Mouse (Mus musculus): ENCODE data around the gene Krt80. TPM values are rescaled to one million over a fixed set of nuclear protein-coding genes. Genes with fewer than 3 reads are reported as not detected.

Krt80 gene
- polyA plus RNA-seq, 1 experiment from 2014 or later, result 0.38 TPM

DNA sequence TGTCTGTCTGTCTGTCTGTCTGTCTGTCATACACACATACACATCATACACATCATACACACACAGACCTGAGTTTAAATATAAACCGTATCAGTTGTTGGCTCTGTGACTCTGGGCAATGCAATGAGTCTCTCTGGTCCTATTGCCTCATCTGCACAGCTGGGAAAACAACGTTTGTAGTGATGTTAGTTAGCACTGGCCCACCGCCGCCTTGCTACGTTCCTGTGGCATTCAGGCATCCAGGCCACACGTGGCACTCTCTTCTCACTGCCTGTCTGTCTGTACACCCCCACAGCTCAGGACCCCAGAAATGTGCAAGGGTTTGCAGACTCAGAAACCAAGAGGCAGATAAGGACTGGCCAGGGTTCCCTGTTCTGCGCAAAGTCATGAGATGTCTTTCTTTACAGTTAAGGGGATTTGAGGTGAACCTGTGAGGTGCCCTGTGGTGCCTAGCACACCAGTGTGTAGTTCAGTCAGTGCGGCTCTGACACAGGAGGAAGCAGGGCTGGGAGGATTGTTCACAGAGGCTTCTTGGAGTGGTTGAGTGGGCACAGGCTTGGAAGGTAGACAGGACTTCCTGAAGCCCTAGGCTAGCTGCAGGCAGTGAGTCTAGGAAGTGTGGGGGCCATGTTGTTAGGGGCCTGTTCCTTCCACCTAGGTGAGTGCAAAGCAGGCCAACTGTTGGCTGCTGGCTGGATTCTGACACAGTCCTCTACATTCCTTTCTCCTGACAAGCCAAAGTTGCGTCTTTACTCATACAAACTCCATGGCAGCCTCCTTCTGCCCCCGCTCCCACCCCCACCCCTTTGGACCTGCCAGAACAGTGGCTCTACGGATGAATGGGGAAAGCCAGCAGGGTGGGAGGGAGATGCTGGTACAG is 1.2 kb downstream of the Krt80 start:
- Histone ChIP-seq H3K27ac (ENCODE audit: low read depth, low read length) (no peak overlapping the region), H3K4me3 (ENCODE audit: low read length) (no peak overlapping the region), H3K36me3 (ENCODE audit: control insufficient read depth, insufficient read depth, low read length) (no peaks in the 10 kb centered on the region), H3K4me2 (ENCODE audit: low read length) (no peak overlapping the region), H3K9me3 (ENCODE audit: control insufficient read depth, low read length) (no peaks in the 10 kb centered on the region), H3K4me1 (ENCODE audit: control insufficient read depth, insufficient read depth, low read depth, low read length) (no peaks in the 10 kb centered on the region), H3K27me3 (replicated peaks; ENCODE audit: control insufficient read depth, insufficient read depth, low read length) (no peaks in the 10 kb centered on the region), H3K9ac (ENCODE audit: low read depth, low read length) (no peak overlapping the region)
- ATAC-seq, result no peak
- 69% methylated on average over 11 of the region's 11 CpGs for WGBS

DNA sequence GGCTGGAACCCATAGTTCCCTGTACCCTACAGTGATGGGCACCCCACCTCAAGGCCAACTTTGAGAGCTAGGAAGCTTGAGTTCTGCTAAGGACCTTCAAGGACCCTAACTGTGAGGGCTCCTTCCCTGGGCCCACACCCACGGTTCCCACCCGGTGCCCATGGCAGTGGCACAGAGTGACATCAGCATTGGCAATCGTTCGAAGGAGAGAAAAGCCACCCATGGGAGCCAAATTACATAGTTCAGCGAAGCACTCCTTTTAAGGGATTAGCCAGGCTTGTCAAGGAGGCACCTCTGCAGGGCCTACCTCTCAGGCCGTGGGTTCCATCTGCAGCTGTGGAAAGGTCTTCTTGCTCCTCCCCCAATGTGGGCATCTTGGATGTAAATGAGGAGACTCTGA is 1.9 kb downstream of the Krt80 start:
- Histone ChIP-seq H3K36me3 (ENCODE audit: control insufficient read depth, insufficient read depth, low read length) (no peaks in the 10 kb centered on the region), H3K4me1 (ENCODE audit: control insufficient read depth, insufficient read depth, low read depth, low read length) (no peaks in the 10 kb centered on the region), H3K9me3 (ENCODE audit: control insufficient read depth, low read length) (no peaks in the 10 kb centered on the region), H3K9ac (ENCODE audit: low read depth, low read length) (no peak overlapping the region), H3K4me2 (ENCODE audit: low read length) (no peak overlapping the region), H3K27me3 (replicated peaks; ENCODE audit: control insufficient read depth, insufficient read depth, low read length) (no peaks in the 10 kb centered on the region), H3K4me3 (ENCODE audit: low read length) (no peak overlapping the region), H3K27ac (ENCODE audit: low read depth, low read length) (no peak overlapping the region)
- WGBS, result 74% methylated on average over 6 of the region's 6 CpGs
- no peak for ATAC-seq

DNA sequence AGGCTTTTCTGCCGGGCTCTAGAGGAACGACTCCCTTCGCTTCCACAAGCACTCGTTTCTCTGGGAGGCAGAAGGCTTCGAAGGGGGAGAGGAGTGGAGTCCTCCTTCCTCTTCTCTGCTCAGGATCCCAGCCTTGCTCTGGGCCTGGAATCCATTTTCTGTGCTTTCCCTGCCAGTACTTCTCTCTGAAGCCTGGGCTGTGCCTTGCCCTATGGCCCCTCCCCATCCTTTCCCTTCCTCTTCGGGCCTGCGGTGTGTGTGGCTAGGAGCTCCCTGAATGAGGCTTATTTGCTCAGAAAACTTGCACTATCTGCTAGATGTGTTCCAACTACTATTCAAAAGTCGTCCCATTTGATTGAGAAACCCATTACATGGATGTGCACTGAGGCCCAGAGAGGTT is 2.5 kb downstream of the Krt80 start:
- Histone ChIP-seq H3K27me3 (replicated peaks; ENCODE audit: control insufficient read depth, insufficient read depth, low read length) (no peaks in the 10 kb centered on the region), H3K27ac (ENCODE audit: low read depth, low read length) (no peak overlapping the region), H3K4me1 (ENCODE audit: control insufficient read depth, insufficient read depth, low read depth, low read length) (no peaks in the 10 kb centered on the region), H3K4me3 (ENCODE audit: low read length) (no peak overlapping the region), H3K36me3 (ENCODE audit: control insufficient read depth, insufficient read depth, low read length) (no peaks in the 10 kb centered on the region), H3K4me2 (ENCODE audit: low read length) (no peak overlapping the region), H3K9me3 (ENCODE audit: control insufficient read depth, low read length) (no peaks in the 10 kb centered on the region), H3K9ac (ENCODE audit: low read depth, low read length) (no peak overlapping the region)
- ATAC-seq, result no peak
- 77% methylated on average over 8 of the region's 8 CpGs for WGBS

DNA sequence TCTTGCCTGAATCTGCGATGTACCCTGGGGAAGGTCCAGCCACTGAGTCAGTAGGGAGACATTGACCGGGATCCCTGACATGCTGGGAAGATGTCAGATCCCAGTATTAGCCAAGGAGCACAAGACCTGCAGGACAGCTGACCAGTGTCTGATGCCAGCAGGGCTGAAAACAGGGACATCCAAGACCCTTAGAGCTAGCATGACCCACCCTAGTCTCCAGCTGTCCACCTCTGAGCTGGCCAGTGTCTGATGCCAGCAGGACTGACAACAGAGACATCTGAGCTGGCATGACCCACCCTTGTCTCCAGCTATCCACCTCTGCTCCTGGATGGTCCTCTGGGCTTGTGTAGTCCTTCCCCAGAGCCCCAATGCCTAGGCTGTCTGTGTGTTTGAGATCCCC is 3.0 kb downstream of the Krt80 start:
- H3K4me3 ChIP-seq (ENCODE audit: low read length), result no peak overlapping the region
- H3K27me3 ChIP-seq (replicated peaks; ENCODE audit: control insufficient read depth, insufficient read depth, low read length), result no peaks in the 10 kb centered on the region
- no peak overlapping the region for H3K9ac ChIP-seq (ENCODE audit: low read depth, low read length)
- no peak overlapping the region for H3K27ac ChIP-seq (ENCODE audit: low read depth, low read length)
- 61% methylated on average over 2 of the region's 2 CpGs for WGBS
- no peak for ATAC-seq
- no peaks in the 10 kb centered on the region for H3K9me3 ChIP-seq (ENCODE audit: control insufficient read depth, low read length)
- no peaks in the 10 kb centered on the region for H3K4me1 ChIP-seq (ENCODE audit: control insufficient read depth, insufficient read depth, low read depth, low read length)
- no peak overlapping the region for H3K4me2 ChIP-seq (ENCODE audit: low read length)
- no peaks in the 10 kb centered on the region for H3K36me3 ChIP-seq (ENCODE audit: control insufficient read depth, insufficient read depth, low read length)

DNA sequence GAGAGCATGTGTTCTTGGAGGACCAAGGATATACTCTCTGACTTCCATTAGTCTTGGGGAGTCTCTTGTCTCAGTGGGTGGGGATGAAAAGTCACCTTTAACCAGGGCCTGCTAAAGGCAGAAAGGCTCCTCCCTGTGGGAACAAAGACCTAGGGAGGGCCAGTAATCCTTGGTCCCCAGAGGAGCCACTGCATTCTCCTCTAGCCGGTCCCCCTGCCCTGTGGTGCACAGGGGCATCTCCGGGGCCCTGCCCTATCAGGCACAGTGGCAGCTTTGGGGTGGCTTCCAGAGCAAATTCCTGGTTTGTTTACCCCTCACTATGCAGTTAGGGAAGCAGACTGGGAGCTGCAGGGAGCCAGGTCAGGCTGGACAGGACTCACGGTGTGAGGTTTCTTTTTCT is 3.5 kb downstream of the Krt80 start:
- 34% methylated on average over 3 of the region's 3 CpGs for WGBS

DNA sequence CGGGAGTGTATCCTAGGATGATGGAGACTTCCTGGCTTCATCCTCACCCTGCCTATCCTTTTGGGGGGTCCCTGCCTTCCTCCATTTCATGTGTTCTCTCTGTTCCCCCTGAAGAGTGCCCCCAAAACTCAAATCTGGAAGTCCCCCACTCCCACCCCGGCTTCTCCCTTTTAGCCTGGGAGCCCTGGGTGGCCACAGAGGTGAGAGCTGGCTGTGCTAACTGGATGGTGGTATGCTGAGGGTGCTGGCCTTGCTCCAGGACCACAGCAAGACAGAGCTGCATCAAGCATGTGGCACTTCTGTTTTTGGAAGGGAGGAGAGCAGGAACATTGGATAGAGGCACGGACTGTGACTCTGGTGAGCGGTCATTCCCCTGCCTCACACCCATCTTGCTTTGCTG is 4.2 kb downstream of the Krt80 start:
- Histone ChIP-seq H3K36me3 (ENCODE audit: control insufficient read depth, insufficient read depth, low read length) (no peaks in the 10 kb centered on the region), H3K27ac (ENCODE audit: low read depth, low read length) (no peak overlapping the region), H3K9me3 (ENCODE audit: control insufficient read depth, low read length) (no peaks in the 10 kb centered on the region), H3K4me3 (ENCODE audit: low read length) (no peak overlapping the region), H3K27me3 (replicated peaks; ENCODE audit: control insufficient read depth, insufficient read depth, low read length) (no peaks in the 10 kb centered on the region), H3K4me1 (ENCODE audit: control insufficient read depth, insufficient read depth, low read depth, low read length) (no peaks in the 10 kb centered on the region), H3K9ac (ENCODE audit: low read depth, low read length) (no peak overlapping the region), H3K4me2 (ENCODE audit: low read length) (no peak overlapping the region)
- WGBS, result 66% methylated on average over 4 of the region's 4 CpGs
- ATAC-seq, result no peak

More for the DNA sequence above, 3.5 kb downstream of the Krt80 start:
- H3K4me2 ChIP-seq (ENCODE audit: low read length), result no peak overlapping the region
- no peaks in the 10 kb centered on the region for H3K9me3 ChIP-seq (ENCODE audit: control insufficient read depth, low read length)
- H3K9ac ChIP-seq (ENCODE audit: low read depth, low read length), result no peak overlapping the region
- H3K27ac ChIP-seq (ENCODE audit: low read depth, low read length), result no peak overlapping the region
- no peak overlapping the region for H3K4me3 ChIP-seq (ENCODE audit: low read length)
- no peaks in the 10 kb centered on the region for H3K36me3 ChIP-seq (ENCODE audit: control insufficient read depth, insufficient read depth, low read length)
- H3K27me3 ChIP-seq (replicated peaks; ENCODE audit: control insufficient read depth, insufficient read depth, low read length), result no peaks in the 10 kb centered on the region
- no peak for ATAC-seq
- H3K4me1 ChIP-seq (ENCODE audit: control insufficient read depth, insufficient read depth, low read depth, low read length), result no peaks in the 10 kb centered on the region

DNA sequence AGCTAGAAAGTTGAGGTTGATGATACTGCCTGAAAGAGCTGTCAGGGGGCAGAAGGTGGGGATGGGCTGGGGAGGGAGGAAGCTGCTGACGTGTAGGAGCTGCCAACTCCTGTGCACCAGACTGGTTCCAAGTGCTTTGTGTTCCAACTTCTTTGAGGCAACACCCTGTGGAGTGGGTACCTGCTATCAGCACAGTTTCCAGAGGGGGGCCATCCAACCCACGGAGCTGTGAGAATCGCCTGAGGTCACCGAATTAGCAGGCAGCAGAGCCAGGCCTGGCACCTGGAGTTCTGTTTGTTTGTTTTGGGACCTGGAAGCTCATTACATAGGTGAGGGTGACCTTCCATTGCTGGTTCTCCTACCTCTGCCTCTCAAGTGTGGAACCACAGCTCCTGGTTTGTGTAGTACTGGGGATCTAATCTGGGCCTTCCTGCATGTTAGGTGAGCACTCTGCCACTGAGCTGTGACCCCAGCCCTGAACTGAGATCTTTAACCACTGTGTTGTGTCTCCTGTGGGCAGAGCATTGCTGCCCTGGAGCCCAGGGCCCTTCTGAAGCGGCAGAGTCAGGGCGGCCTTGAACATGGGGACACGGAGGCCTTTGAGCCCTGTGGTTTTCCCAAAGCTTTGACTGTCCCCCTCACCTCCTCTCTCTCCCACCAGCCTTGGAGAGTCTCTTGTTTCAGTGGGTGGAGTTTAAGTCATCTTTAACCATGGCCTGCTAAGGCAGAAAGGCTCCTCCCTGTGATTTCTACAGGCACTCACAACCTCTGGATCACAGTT is 4.9 kb downstream of the Krt80 start:
- H3K27me3 ChIP-seq (replicated peaks; ENCODE audit: control insufficient read depth, insufficient read depth, low read length), result no peaks in the 10 kb centered on the region
- no peak overlapping the region for H3K9ac ChIP-seq (ENCODE audit: low read depth, low read length)
- WGBS, result 76% methylated on average over 7 of the region's 7 CpGs
- no peak overlapping the region for H3K27ac ChIP-seq (ENCODE audit: low read depth, low read length)
- H3K36me3 ChIP-seq (ENCODE audit: control insufficient read depth, insufficient read depth, low read length), result no peaks in the 10 kb centered on the region
- H3K4me2 ChIP-seq (ENCODE audit: low read length), result no peak overlapping the region
- ATAC-seq, result no peak
- no peaks in the 10 kb centered on the region for H3K4me1 ChIP-seq (ENCODE audit: control insufficient read depth, insufficient read depth, low read depth, low read length)
- no peaks in the 10 kb centered on the region for H3K9me3 ChIP-seq (ENCODE audit: control insufficient read depth, low read length)
- no peak overlapping the region for H3K4me3 ChIP-seq (ENCODE audit: low read length)

DNA sequence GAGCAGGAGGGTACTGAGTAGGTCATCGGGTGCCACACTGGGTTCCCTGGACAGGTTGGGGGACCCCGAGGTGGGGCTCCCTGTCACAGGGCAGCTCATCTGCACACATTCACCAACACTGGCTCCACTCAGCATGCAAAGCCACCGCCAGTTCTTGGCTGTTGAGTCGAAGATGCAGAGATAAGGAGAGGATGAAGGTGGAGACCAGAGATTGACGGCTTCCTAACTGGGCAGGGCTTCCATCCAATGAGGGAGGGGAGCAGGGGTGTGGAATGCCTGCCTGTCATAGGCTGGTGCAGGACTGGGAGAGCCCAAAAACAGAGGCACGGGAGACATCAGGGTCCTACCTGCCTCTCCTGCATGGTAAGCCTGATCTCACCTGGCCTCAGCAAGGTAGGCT is 5.5 kb downstream of the Krt80 start:
- Histone ChIP-seq H3K4me2 (ENCODE audit: low read length) (no peak overlapping the region), H3K27me3 (replicated peaks; ENCODE audit: control insufficient read depth, insufficient read depth, low read length) (no peaks in the 10 kb centered on the region), H3K4me3 (ENCODE audit: low read length) (no peak overlapping the region), H3K4me1 (ENCODE audit: control insufficient read depth, insufficient read depth, low read depth, low read length) (no peaks in the 10 kb centered on the region), H3K9me3 (ENCODE audit: control insufficient read depth, low read length) (no peaks in the 10 kb centered on the region), H3K27ac (ENCODE audit: low read depth, low read length) (no peak overlapping the region), H3K9ac (ENCODE audit: low read depth, low read length) (no peak overlapping the region), H3K36me3 (ENCODE audit: control insufficient read depth, insufficient read depth, low read length) (no peaks in the 10 kb centered on the region)
- 83% methylated on average over 6 of the region's 6 CpGs for WGBS
- no peak for ATAC-seq

DNA sequence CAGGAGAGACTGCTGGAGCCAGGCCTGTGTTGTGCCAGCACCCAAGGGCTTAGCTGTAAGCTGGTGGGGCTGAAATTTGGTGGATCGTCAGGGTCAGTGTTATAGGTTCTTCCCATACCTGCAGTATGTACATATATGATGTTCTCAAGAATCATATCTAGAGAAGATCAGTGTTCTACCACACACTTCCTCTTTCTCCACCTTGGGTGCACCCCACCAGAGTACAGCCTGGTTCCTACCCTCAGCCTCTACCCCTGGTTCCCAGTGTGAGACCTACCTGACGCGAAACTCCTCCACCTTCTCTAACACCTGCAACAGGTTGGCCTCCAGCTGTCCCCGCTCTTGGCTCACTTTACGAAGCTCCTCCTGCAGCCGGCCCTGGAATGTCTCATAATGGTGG is 6.0 kb downstream of the Krt80 start:
- H3K4me3 ChIP-seq (ENCODE audit: low read length), result no peak overlapping the region
- no peaks in the 10 kb centered on the region for H3K36me3 ChIP-seq (ENCODE audit: control insufficient read depth, insufficient read depth, low read length)
- ATAC-seq, result no peak
- H3K9me3 ChIP-seq (ENCODE audit: control insufficient read depth, low read length), result no peaks in the 10 kb centered on the region
- 87% methylated on average over 6 of the region's 6 CpGs for WGBS
- H3K4me2 ChIP-seq (ENCODE audit: low read length), result no peak overlapping the region
- no peak overlapping the region for H3K9ac ChIP-seq (ENCODE audit: low read depth, low read length)
- no peak overlapping the region for H3K27ac ChIP-seq (ENCODE audit: low read depth, low read length)
- H3K27me3 ChIP-seq (replicated peaks; ENCODE audit: control insufficient read depth, insufficient read depth, low read length), result no peaks in the 10 kb centered on the region
- H3K4me1 ChIP-seq (ENCODE audit: control insufficient read depth, insufficient read depth, low read depth, low read length), result no peaks in the 10 kb centered on the region

Data from hindbrain, embryonic 16.5 days (tissue).